Mouse (Mus musculus) A20 (cell line): ENCODE results near the gene LTO1.

Source experiments
- DNase-seq: peaks from one replicate; pipeline ENCODE4 v3.0.0-alpha.2; 2011; ENCODE audit warnings: low read depth, low spot score

The LTO1 gene

DNA sequence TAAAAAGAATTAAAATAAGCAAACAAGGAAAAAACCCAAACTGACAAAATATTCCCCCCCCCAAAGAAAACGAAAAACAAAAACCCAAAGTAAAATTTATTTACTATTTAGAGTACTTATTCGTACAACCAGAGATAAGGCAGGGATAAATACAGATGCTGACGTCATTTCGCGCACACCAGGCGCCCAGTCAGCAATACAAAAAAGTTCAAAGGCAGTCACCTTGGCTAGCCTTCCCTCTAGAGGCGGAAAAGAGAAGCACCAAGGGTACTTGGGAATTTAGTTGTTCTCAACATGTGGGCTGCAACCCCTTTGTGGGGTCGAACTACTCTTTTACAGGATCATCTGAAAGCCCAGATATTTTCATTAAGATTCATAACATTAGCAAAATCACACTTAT lies 7.1 kb upstream of the LTO1 start:
- DNase-seq = peak; percentile 41

DNA sequence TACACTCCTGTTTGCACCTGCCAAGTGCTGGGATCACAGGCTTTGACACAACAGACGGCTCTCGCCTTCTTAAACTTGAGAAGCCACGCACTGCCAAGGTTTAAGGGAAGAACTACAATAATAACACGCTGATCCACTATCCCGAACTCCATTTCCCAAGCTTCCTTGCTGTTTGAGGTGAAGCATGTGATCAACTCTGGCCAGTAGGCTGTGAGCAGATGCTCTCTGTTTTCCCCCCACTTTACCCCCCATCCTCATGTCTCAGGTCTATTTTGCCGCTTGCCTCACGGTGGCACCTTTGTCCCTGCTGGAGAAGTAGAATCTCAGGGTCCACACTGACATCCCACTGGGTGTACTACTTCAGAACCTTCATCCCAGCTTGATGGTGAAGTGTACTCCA lies 6.2 kb upstream of the LTO1 start:
- no peak for DNase-seq

DNA sequence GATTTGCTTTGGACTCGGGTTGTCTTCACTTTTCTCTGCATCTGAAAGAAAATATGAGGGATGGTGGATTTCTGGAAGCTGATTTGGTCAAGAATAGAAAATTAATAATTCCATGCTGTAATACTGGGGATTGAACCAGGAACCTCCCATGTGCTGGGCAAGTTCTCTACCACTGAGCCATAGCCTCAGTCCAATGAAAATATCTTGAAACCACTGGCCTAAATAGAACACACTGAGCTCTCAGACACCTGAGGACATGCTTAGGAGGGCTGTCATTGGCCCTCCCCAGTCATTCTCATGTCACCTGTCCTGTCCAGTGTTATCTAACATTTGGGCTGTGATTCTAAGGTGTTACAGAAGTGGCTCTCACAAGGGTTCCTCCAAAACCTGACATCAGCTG lies 3.8 kb upstream of the LTO1 start:
- no peak for DNase-seq

DNA sequence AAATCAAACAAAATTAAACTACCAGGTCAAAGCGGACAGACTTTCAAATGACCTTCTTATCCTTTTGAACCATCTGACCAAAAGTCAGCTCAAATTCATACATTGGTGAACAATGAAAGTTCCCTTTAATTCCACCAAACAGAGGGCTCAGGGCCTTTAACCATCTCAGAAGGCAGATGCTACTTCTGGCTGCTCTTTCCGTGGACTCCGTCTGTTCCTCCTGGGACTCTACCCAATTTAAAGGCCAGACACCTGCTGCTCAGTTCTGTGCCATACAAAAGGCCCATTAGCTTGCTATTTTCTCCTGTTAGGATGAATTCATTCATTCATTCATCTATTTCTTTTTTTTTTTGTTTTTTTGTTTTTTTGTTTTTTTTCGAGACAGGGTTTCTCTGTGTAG lies 2.0 kb upstream of the LTO1 start:
- no peak for DNase-seq

DNA sequence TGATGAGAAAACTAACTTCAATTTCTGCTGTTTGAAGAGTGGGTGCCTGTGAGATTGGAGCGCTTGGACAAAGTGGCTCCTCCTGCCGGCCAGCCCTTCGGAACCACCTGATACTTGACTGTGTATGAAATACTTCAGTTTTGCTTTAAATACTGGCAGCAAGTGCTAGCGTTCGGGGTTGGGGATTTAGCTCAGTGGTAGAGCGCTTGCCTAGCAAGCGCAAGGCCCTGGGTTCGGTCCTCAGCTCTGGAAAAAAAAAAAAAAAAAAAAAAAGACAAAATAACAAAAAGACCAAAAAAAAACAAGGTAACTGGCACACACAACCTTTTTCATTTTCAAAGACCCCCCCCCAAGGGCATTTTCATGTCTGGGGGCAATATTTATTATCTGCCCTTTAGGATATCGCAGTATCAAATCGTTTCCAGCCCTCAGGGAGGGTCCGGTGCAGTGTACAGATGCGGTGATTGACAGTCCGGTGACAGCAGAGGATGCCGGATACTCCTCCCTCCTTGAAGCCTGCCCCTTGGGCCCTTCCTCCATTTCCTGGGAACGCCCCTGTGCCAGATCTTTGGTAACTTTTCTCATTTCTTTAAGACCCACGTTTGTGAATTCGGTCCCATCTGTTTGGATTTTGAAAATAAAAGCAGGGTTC lies 478 bp upstream of the LTO1 start:
- peak; percentile 61 for DNase-seq

DNA sequence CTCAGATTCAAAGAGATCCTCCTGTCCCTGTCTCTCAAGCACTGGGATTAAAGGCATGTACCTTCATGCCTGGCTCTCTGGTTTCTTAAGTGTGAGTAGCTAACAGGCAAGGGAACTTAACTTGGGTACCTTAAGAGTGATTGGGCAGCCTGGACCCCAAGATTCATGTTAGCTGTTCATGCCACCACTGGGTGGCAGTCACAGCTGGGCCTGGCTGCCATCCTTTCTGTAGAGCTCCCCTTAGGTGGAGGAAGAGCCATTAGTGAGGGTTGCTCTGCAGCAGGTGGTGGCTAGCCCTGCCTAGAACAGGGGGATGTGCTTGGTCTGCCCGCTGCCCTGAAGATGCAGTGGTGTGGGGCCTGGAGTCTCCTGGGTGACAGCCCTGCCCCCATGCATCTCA lies 3.9 kb downstream of the LTO1 start:
- peak; percentile 30 for DNase-seq

DNA sequence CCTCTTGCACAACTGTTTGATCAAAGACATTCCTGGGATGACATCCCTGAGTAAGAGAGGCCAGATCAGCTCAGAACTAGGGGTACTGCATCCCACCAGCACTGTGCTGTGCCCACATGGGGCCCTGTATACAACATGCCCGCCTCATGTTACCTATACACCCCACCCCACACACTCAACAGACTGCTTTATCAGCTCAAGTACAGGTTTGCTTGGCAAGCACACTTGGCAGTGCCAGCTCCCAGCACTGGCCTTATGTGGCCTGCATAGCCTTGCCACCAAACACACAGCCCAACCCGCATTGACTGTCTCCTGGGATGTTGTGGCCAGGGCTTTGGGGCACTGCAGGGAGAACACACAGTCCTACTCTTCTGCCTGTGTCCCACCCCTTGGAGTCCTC lies 12.7 kb downstream of the LTO1 start:
- no peak for DNase-seq

DNA sequence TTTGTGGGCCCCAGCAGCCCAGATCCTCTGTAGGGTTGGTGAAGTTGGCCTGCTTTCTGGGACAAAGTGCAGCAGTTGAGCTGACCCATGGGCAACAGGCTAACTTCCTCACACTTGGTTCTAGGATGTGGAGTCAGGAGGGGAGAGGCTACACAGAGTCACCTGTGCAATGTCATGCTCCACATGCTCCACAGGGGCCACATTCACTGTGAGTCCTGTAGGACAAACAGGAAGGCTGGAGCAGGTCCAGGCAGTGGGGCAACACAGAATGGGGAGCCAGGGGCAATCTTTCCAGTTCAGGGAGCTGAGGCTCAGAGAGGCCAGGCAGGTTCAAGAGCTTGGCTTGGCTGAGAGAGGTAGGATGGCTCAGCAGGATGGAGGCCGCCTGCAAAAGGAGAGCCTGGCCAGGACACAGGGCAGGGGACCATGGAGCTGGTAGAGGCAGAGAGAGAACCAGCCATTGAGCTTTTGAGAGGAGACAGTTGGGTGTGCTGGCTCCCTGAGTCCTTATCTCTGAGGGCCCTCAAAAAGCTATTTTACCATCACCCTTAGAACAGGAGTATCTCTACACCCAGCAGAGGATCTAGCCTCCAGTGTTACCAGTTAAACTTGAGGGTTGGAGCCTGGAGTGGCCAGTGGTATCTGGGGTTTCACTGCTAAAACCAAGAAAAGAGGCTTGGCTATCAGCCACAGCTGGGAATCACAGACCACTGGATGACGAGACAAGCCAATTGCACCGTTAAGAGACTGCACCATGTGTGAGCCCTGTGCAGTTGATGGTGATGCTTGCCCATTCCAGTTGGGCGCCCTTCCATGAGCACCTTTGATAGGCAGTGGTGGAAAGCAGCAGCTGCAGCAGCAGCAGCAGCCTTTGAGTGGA lies 13.3 kb downstream of the LTO1 start:
- no peak for DNase-seq

DNA sequence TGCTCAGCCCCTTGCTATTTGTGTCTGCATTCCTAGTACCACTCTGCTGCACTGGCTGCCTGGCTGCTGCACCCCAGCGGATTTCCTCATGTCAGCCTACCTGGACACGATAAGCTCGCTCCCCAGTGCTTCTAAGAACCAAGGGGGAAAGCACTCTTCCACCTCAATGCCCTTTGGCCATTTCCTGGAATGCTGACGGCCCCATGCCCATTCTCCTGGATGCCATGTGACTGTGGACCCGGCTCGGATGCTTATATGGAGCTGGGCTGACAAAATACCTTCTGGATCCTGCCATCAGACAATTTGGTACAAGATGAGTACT lies 13.9 kb downstream of the LTO1 start:
- DNase-seq = no peak

DNA sequence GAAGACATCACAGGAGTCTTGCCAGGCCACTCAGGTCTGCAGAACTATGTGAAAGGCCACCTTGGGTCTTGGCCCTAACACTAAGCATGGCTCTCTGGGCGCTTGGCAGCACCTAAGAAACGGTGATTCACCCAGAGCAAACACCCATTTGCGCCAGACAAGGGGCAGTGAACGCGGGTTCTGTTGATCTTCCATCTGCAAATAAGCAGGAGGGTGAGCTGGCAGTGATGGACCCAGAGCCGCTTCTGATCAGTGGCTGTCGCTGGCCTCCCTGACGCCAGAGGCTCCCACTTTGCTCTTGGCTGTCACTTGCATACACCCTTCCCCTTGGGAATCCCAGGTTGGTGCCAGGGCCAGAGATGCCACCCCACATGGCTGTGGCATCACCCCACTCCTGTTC lies 14.6 kb downstream of the LTO1 start:
- no peak for DNase-seq

DNA sequence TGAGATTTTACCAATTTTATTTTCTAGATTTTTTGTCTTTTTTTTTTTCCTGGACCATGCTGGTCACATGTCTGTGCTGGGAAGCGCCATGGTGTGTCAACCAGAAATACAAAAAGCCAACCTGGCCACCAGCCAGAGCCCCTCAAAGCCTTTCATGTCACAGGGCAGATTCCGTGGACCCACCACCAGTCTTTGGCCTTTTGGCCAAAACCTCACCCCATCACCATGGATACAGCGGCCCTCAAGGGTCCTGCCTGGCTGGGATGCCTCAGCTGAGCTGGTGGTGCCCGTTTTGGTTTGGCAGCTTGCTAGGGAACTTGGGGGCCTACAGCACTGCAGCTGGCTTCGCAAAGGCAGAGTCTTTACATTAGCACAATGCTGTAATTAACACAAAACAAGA lies 15.0 kb downstream of the LTO1 start:
- DNase-seq = no peak

DNA sequence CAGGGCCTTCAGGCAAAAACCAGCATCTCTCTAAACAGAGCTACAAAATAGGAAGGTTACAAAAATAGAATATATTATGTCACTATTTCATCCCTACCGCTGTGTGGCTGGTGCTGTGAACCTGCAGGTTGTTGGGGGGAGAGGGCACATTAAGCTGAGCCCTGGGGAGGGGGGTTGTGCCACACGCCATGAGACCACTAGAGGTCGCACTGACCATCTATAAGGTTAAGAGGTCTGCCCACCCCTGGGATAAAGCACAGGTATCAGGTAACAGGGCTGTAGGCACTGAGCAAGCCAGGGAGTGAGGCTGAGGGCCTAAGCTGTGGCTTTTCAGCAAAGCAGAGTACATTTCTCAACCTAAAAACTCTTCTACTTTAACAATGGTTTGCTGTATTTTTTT lies 16.9 kb downstream of the LTO1 start:
- peak; percentile 61 for DNase-seq

DNA sequence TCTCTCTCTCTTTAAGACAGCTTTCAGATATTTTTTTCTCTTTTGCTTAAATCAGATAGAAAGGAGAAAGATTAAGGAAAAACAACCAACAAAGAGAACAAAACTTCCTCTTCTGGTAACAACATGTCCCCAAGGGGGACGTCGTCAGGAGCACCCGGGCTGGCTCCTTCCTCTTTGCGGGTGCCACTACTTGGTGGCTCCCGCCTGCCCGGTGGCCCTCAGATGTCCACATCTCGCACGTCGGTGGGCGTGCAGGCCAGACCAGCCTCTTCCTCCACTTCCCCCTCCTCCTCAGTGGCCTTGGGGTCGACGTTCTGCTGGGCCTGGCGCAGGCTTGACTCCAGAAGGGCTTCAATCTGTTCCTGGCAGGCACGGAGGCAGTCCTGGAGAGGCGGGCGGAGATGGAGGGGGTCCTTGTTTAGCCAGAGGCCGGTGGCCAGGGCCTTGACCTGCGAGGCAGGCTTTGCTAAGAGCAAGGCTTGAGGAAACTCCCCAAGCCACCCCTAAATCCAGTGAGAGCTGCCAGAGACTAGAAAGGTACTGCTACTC lies 17.6 kb downstream of the LTO1 start:
- DNase-seq = no peak

DNA sequence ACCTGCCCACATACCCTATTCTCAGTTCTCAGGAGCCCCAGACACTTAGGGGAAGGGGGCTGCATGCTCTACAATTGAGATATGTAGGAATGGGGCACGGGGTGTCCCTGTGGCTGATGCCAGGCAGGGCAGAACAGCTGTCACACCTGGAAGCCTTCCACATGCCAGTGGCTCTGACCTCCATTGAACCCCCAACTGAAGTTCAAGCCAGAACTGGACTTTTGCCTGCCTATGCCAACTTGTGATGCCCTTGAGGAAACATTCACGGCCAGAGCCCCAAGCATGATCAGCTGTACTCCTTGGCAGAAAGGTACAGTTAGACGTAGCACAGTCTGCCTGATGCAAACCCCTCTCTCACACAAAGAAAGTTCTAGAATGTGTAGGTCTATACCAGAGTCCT lies 18.4 kb downstream of the LTO1 start:
- DNase-seq = no peak

DNA sequence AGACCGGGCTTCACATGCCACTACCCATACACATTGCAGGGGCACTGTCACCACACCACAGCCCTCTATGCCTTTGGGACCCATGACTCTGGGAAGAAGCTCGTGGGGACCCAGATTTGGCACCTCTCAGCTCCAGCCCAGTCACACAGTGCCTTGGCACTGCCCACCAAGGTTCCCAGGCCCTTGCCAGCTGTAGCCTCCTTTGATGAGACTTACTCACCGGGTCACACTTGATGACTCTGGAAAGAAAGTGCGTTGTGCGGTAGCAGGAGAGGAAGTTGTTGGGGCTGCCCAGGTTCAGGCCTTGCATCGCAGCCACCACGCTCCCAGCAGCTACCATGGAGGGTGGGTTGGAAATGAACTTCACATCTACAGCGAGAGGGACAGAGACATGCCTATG lies 18.9 kb downstream of the LTO1 start:
- DNase-seq = no peak

DNA sequence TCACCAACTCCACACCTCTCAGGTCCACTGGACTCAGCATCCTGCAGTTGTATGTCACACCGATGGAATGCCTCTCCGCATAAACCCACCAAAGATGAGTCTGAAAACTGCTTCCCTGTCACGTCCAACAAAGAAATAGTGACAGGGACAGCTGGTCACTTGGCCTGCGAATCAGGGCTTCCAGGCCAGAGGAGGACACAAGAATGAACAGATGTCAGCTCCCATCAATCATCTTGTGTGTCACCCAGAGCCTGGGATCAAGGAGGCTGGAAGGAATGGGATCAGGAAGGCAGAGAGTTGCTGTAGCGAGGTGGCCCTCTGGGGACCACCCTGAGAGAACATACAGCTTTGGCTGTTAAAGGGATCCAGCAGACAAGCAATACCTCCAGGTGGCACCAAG lies 20.0 kb downstream of the LTO1 start:
- DNase-seq = no peak

DNA sequence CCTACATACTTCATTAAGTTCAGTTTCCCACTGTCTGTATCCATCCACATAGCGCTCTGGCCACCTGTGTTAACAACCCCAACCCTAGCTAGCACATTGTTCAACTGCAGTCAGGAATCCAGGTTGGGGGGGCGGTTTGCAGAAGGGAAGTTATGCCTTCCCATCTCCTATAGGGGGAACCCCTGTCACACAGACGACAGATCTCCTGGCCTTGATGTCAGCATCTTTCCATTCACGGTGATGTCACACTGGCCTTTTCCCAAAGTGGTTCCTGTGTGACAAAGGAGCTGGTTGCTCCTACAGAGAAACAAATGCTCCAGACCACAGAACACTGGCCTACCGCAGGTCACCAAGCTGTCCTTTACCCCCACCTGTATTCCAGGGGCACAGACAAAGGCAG lies 20.7 kb downstream of the LTO1 start:
- DNase-seq = no peak

DNA sequence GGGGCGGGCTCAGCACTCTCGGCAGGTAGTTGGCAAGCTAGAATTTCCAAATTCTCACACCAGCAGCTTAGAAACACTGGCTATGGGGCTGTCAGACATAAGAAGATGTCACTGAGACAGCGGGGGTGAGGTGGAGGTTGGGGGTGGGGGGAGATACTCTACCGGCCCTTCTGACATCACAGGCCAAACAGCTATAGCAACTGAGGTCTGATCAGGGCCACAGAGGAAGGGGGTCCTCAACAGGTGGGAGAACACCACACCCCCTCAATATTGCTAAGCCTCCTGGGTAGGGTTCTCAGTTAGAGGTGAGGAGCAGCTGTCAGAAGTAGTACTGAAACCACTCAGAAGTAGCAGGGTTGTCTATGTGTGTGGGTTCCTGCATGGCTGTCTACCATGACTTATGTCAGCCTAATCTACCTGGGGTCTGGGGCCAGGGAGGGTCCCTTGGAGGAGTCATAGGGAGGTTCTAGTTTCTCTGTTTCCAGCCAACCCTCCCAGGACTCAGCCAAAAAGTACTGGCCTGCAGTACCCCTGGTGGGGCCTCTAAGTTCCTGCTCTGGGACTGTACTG lies 21.5 kb downstream of the LTO1 start:
- no peak for DNase-seq

DNA sequence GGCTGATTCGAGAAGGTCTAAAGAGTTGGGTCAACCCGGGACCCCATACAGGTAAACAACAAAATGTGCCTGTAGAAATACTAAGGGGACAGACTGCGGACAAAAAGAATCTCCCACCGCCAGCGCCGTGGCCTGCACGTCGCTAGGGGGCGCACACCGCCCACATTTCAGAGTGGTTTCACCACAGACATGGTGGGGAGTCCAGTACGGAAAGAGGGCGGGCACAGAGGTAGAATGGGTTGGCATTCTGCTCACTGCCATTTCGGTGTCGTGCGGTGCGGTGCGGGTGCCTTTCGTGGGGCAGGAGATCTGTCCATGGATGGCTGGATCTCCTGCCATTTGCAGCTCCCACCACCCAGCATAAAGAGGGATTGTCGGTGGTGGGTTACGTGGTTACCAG lies 22.6 kb downstream of the LTO1 start:
- peak; percentile 86 for DNase-seq

DNA sequence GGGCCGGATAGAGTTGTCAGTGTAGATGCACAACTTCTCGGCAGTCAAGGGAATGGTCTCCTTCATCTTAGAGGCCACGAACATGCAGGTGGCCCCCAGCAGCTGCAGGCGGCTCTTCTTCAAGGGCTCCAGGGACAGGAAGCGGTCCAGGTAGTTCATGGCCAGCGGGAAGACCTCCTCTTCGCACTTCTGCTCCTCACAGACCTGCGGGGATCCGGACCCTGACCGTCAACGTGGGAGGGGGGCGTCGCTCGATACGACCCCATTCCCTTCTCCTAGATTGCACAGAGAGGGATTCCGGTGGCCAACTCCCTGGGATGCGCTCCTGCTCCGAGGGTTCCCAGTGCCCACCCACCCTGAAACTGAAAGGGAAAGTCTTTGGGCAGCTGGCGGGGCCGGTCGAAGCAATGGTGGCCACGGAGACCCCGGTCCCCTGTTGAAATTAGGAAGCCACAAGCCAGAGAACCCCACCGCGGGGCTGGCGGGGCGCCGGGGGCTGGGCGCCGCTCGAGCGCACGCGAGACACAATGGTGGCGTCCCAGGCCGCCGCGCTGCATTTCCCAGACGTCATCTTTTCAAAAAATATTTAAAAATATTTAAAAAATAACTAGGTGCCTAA lies 23.1 kb downstream of the LTO1 start:
- DNase-seq = no peak

DNA sequence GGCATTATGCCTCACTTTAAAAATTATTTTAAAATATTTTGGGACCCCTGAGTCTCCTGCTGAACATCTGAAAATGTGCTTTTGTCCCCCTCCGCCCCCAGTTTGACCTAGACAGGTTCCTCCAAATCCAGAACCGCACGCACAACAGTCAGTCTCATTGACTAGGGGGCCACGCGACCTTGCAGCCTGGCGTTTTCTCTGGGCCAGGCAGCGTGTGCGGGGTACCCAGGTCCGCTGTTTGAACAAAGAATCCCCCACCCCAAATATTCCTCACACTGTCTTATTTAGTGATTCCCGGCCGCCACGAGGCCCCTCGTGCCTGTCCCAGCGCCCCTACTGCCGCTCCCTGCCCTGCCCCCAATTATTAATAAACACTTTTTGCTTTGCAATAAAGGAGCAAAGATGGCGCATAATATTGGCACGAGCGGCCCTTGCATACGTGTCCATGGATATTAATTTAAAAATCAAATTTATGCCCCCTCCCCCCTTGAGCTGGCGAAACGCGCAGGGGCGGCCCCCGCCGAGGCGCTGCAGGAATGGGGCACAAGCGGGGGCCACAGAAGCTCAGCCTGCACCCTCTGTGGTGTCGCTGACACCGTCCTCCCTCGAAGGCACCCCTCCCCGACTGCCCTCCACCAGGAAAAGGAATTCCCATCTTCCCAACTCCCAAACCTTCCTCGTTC lies 23.9 kb downstream of the LTO1 start:
- DNase-seq = no peak
